8 mouse cellular contexts compared by ENCODE assay signal in the genomic region with DNA sequence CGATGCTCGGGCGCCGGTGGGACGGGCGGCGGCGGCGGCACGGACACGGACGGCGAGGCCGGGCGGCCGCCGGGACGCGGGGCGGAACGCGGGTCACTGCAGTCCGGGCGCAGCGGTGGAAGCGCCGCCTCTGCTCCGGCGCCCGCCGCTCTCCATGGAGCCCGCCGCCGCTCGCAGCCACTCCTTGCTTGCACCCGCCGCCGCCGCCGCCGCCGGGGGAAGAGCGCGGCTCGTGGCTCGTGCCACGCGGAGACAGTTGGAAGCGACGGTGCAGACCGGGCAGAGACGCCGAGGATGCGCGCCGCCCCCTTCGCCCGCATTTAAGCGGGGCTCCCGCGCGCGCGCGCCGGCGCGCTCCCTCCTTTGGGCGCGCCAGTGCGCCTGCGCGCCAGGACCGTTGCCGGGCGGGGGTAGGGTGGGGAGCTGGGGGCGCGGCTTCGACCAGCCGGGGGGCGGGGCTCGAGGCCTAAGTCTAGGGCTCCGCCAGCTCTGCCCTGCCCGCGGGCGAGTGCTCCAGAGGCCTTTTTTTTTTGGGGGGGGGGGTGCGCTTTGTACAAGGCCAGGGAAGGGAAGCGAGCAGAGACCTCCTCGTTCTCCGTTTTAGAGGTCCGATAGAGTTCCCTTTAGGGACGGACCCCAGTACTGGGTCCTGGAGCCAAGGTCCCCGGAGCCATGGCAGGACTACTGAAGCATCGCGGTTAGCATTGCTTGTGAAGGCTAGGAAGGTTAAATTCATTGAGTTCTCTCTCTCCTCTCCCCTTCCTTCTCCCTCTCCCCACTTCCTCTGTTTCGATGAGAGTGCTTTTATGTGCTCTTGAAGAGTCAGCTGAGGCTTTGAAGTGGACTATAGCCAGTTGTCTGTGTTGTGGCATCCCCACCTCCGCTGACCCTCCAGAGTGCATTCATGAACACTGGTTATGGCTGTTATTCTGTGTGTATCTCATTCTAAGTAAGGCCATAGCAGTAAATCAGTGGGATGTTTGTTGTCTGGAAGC. TPM values are rescaled to one million over a fixed set of nuclear protein-coding genes. Genes with fewer than 3 reads are reported as not detected.
DNase-seq lines count a peak whose midpoint lies in the region; ATAC-seq and TF ChIP-seq lines count a peak whose summit lies in the region.

A gene (minus strand): TSS at position 296 of the 995 bp plus-strand sequence.

- no peaks in the 10 kb centered on the region for H3K36me3 ChIP-seq in embryonic facial prominence, embryonic 15.5 days
- peaks cover 2% of the 10 kb centered on the region; the same call in 1 of the 2 replicates for H3K36me3 ChIP-seq in kidney, embryonic 14.5 days (ENCODE audit: control insufficient read depth, insufficient read depth, low read length)
- H3K36me3 ChIP-seq in liver, adult 2 months (ENCODE audit: control insufficient read depth, insufficient read depth, low read length), result 0 out of 2 replicates have a peak, but pooled peaks cover under 1% of the 10 kb centered on the region
- H3K36me3 ChIP-seq in stomach, embryonic 14.5 days (ENCODE audit: control insufficient read depth, insufficient read depth, low read length), result no peaks in the 10 kb centered on the region; the same call in 1 of the 2 replicates

- peak; percentile 88 for TF ChIP-seq POLR2A in bone marrow, adult 2 months (IDR thresholded peaks at IDR 0.05; ENCODE audit: borderline replicate concordance, control insufficient read depth, low read depth, low read length)
- TF ChIP-seq POLR2A in liver, adult 2 months (IDR thresholded peaks at IDR 0.05; ENCODE audit: extremely low read depth, insufficient read depth, low read length), result peak; percentile 95

- peak; percentile 91 for ATAC-seq in embryonic facial prominence, embryonic 15.5 days (ENCODE audit: insufficient number of reproducible peaks, low FRiP score, low TSS enrichment, low read depth)
- ATAC-seq in kidney, embryonic 14.5 days (ENCODE audit: low FRiP score, low TSS enrichment), result peak; percentile 91
- ATAC-seq in stomach, embryonic 14.5 days (ENCODE audit: insufficient number of reproducible peaks, insufficient read depth, low FRiP score, low read depth), result peak; percentile 90

- no peaks in the 10 kb centered on the region for H3K27me3 ChIP-seq in embryonic facial prominence, embryonic 15.5 days
- H3K27me3 ChIP-seq in kidney, embryonic 14.5 days (ENCODE audit: control insufficient read depth, insufficient read depth, low read length), result no peaks in the 10 kb centered on the region
- no peaks in the 10 kb centered on the region for H3K27me3 ChIP-seq in liver, adult 2 months (ENCODE audit: control insufficient read depth, insufficient read depth, low read length)
- H3K27me3 ChIP-seq in stomach, embryonic 14.5 days (ENCODE audit: control insufficient read depth, insufficient read depth, low read length), result no peaks in the 10 kb centered on the region

- H3K9ac ChIP-seq in embryonic facial prominence, embryonic 15.5 days, result peak within 1 kb of the TSS; percentile 94
- H3K9ac ChIP-seq in kidney, embryonic 14.5 days (ENCODE audit: low read depth, low read length), result peak within 1 kb of the TSS; percentile 96
- H3K9ac ChIP-seq in liver, adult 2 months (ENCODE audit: low read depth, low read length), result peak within 1 kb of the TSS; percentile 87
- H3K9ac ChIP-seq in stomach, embryonic 14.5 days (replicated peaks; ENCODE audit: low read depth, low read length), result peak within 1 kb of the TSS; percentile 90

- H3K9me3 ChIP-seq in embryonic facial prominence, embryonic 15.5 days (replicated peaks), result no peaks in the 10 kb centered on the region
- no peaks in the 10 kb centered on the region for H3K9me3 ChIP-seq in kidney, embryonic 14.5 days (ENCODE audit: control insufficient read depth, low read length)
- no peaks in the 10 kb centered on the region for H3K9me3 ChIP-seq in stomach, embryonic 14.5 days (ENCODE audit: control insufficient read depth, low read depth, low read length)

- H3K79me2 ChIP-seq in liver, adult 2 months (ENCODE audit: control insufficient read depth, insufficient read depth, low read length), result peaks cover 33% of the 10 kb centered on the region; the same call in 1 of the 2 replicates

- H3K4me1 ChIP-seq in bone marrow, adult 2 months (ENCODE audit: control insufficient read depth, insufficient read depth, low read length), result peaks cover 1% of the 10 kb centered on the region; the same call in 1 of the 2 replicates
- peaks cover 35% of the 10 kb centered on the region for H3K4me1 ChIP-seq in embryonic facial prominence, embryonic 15.5 days
- H3K4me1 ChIP-seq in kidney, embryonic 14.5 days (ENCODE audit: control insufficient read depth, insufficient read depth, low read length), result peaks cover 24% of the 10 kb centered on the region
- peaks cover 16% of the 10 kb centered on the region for H3K4me1 ChIP-seq in liver, adult 2 months (ENCODE audit: control insufficient read depth, insufficient read depth, low read length)
- peaks cover 26% of the 10 kb centered on the region for H3K4me1 ChIP-seq in stomach, embryonic 14.5 days (ENCODE audit: control insufficient read depth, insufficient read depth, low read length)

- H3K4me2 ChIP-seq in embryonic facial prominence, embryonic 15.5 days (replicated peaks), result peak within 1 kb of the TSS; percentile 61
- peak within 1 kb of the TSS; percentile 70 for H3K4me2 ChIP-seq in kidney, embryonic 14.5 days (replicated peaks; ENCODE audit: low read depth, low read length)
- H3K4me2 ChIP-seq in stomach, embryonic 14.5 days (replicated peaks; ENCODE audit: low read depth, low read length), result peak within 1 kb of the TSS; percentile 87

- H3K4me3 ChIP-seq in bone marrow, adult 2 months (replicated peaks; ENCODE audit: control insufficient read depth, low read depth, low read length), result peak within 1 kb of the TSS; percentile 82
- peak within 1 kb of the TSS; percentile 91 for H3K4me3 ChIP-seq in embryonic facial prominence, embryonic 15.5 days (replicated peaks)
- peak within 1 kb of the TSS; percentile 92 for H3K4me3 ChIP-seq in kidney, embryonic 14.5 days (ENCODE audit: low read length)
- H3K4me3 ChIP-seq in liver, adult 2 months (ENCODE audit: insufficient read depth, low read depth, low read length), result peak within 1 kb of the TSS; percentile 76
- H3K4me3 ChIP-seq in stomach, embryonic 14.5 days (ENCODE audit: low read depth, low read length), result peak within 1 kb of the TSS; percentile 68

- WGBS in bone marrow, adult 2 months, result 3% methylated on average over 86 of the region's 97 CpGs
- WGBS in embryonic facial prominence, embryonic 15.5 days, result 2% methylated on average over 60 of the region's 97 CpGs
- WGBS in kidney, embryonic 14.5 days, result 2% methylated on average over 71 of the region's 97 CpGs
- 2% methylated on average over 96 of the region's 97 CpGs for WGBS in liver, adult 2 months
- WGBS in stomach, embryonic 14.5 days, result 2% methylated on average over 67 of the region's 97 CpGs

- no peak for TF ChIP-seq CTCF in bone marrow, adult 2 months (IDR thresholded peaks at IDR 0.05; ENCODE audit: control insufficient read depth, insufficient read depth, low read length)
- no peak for TF ChIP-seq CTCF in liver, adult 2 months (IDR thresholded peaks at IDR 0.05; ENCODE audit: low read depth, low read length)

- DNase-seq in A20 (ENCODE audit: low read depth, low spot score), result peak; percentile 93
- peak; percentile 82 to 84 for DNase-seq in heart, adult 9 months (ENCODE audit: low spot score in 2 of 2)
- no peak for DNase-seq in liver, adult 2 months (ENCODE audit: extremely low read depth, low read depth, low spot score)
- DNase-seq in naive thymus-derived CD4-positive, alpha-beta T cell, adult 2 months (ENCODE audit: low read depth), result peak; percentile 91

- peak within 1 kb of the TSS; percentile 97 for H3K27ac ChIP-seq in bone marrow, adult 2 months (ENCODE audit: control insufficient read depth, insufficient read depth, low read depth, low read length, poor library complexity)
- H3K27ac ChIP-seq in embryonic facial prominence, embryonic 15.5 days (replicated peaks), result peak within 1 kb of the TSS; percentile 92
- H3K27ac ChIP-seq in kidney, embryonic 14.5 days (ENCODE audit: low read depth, low read length), result peak within 1 kb of the TSS; percentile 90
- peak within 1 kb of the TSS; percentile 81 for H3K27ac ChIP-seq in liver, adult 2 months (replicated peaks; ENCODE audit: insufficient read depth, low read depth, low read length)
- H3K27ac ChIP-seq in stomach, embryonic 14.5 days (ENCODE audit: low read length), result peak within 1 kb of the TSS; percentile 90

RNA-seq across cellular contexts. Expression of the gene that starts here (rescaled TPM):
- 89.7 and 95.9 TPM in 2 replicates for polyA plus RNA-seq in bone marrow, adult 2 months (2011; ENCODE audit: insufficient read depth, insufficient read length, low replicate concordance, missing spikeins)
- polyA plus RNA-seq in embryonic facial prominence, embryonic 15.5 days (2015; fragmentation: Nextera tagmentation; extraction: Ambion mirVana), result 81.1 and 82.2 TPM in 2 replicates
- polyA plus RNA-seq in kidney, embryonic 14.5 days (2014; fragmentation: Nextera tagmentation; extraction: Ambion mirVana), result 97.8 and 143 TPM in 2 replicates
- 88.2 and 91.5 TPM in 2 replicates for total RNA-seq in liver, adult 2 months (2014; rRNA removed)
- 36.7 and 37.2 TPM in 2 replicates for polyA plus RNA-seq in liver, adult 2 months (2012; rRNA removed)
- polyA plus RNA-seq in stomach, embryonic 14.5 days (2014; fragmentation: Nextera tagmentation; extraction: Ambion mirVana), result 70.6 and 73.3 TPM in 2 replicates
